Mouse (Mus musculus): ENCODE measurements around the gene 4931428F04Rik. TPM values are rescaled to one million over a fixed set of nuclear protein-coding genes. Genes with fewer than 3 reads are reported as not detected.
"Not testable (repeated sequence)": the region's sequence is repeated elsewhere in the genome, so short reads cannot be mapped to it uniquely, and the experiment has no call there.

Gene 4931428F04Rik
- polyA plus RNA-seq, 2 experiments from 2014 or later = 0.90 to 2.6 TPM

GRCm38 (mm10) chr8:105307670-105308069 lies 18.0 kb upstream of the 4931428F04Rik start:
- ATAC-seq = no peak

GRCm38 (mm10) chr8:105306146-105306691 lies 16.6 kb upstream of the 4931428F04Rik start:
- peak; percentile 20 for ATAC-seq

- ATAC-seq = peak; percentile 46
These were observed 15.8 kb upstream of the 4931428F04Rik start, which contains the start of gene Elmo3 for GRCm38 (mm10) chr8:105305211-105306145. Elmo3 (plus strand) TSS chr8:105305601.

DNA sequence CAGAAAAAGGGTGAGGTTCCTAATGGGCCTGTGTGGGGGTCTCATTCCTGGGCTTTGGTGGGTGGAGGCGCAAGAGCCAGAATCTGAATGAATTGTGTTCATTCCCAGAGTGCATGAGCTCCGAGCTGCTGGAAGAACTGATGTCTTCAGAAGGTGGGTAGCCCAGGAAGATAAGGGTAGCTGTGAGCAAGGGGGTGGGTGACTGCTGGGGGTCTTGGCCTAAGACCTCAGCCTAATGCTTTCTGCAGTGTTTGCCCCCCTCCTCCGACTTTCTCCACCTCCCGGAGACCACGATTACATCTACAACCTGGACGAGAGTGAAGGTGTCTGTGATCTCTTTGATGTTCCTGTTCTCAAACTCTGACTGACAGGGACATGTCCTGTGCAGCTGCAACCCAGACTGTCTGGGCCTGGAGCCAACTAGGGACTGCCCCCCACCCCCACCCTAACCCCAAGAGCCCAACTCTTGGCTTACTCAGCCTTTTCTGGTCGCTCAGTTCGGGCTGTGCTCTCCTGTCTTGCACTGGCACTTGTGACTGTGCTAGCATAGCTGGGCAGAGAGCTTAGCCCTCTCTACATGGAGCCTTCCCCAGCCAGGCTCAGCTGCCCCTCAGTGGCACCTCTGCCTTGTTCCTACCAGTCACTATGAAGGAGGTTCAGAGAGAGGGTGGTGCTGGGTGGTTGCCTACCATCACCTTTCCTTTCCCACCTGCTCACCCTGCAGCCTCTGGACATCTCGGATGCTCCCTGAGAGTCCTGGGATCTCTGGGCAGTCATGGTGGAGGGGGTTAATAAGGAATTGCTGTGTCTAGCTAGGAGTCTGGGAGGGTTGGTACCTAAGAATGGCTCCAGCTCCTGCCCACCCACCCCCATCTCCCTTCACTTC lies 14.9 kb upstream of the 4931428F04Rik start:
- ATAC-seq = peak; percentile 68

DNA sequence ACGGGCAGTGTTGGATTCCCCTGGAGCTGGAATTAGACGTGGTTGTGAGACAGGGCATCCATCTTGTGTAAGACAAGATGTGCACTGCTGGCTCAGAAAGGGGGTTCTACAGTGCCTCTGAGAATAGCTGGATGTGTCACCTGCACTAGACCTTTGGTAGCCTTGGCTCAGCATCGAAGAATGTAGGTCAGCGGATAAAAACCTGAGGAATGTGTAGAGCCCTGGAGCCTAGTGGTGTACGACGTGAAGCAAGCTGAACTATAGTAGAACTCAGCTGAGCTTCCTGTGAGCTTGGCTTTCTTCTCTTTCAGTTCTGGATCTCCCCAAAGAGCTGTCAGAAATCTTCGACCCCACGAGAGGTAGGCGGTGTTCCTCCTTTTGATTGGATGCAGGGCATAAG lies 14.2 kb upstream of the 4931428F04Rik start:
- no peak for ATAC-seq

DNA sequence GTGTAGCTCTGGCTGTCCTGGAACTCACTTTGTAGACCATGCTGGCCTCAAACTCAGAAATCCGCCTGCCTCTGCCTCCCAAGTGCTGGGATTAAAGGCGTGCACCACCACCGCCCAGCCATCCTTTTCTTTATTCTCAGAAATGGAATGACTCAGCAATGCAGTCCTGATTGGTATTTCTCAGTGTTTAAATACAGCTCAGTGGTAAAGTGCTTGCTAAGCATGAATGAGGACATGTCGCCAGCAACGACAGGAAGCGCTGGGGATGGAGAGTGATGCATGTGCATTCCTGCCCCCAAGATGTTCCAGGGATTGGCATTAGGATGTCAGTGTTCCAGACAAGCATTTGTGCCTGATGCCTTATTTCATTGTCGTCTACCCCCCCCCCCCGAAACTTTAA lies 13.7 kb upstream of the 4931428F04Rik start:
- ATAC-seq = no peak

DNA sequence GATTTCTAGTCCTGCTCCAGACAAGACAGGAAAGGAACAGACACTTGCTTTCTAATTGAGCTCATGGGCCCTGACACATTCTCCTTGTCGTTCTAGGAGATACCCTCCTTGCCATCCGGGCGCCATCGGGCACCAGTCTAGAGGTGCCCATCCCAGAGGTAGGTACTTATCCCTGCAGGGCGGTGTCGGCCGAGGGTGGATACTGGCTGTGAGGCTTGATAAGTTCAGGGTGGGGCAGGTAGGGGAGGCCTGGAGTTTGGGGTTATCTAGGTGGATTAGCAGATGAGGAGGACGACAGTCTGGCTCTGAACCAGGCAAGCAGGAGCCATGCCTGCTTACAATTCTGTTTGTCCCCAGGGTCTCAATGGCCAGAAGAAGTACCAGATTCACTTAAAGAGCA lies 10.3 kb upstream of the 4931428F04Rik start:
- ATAC-seq = no peak

DNA sequence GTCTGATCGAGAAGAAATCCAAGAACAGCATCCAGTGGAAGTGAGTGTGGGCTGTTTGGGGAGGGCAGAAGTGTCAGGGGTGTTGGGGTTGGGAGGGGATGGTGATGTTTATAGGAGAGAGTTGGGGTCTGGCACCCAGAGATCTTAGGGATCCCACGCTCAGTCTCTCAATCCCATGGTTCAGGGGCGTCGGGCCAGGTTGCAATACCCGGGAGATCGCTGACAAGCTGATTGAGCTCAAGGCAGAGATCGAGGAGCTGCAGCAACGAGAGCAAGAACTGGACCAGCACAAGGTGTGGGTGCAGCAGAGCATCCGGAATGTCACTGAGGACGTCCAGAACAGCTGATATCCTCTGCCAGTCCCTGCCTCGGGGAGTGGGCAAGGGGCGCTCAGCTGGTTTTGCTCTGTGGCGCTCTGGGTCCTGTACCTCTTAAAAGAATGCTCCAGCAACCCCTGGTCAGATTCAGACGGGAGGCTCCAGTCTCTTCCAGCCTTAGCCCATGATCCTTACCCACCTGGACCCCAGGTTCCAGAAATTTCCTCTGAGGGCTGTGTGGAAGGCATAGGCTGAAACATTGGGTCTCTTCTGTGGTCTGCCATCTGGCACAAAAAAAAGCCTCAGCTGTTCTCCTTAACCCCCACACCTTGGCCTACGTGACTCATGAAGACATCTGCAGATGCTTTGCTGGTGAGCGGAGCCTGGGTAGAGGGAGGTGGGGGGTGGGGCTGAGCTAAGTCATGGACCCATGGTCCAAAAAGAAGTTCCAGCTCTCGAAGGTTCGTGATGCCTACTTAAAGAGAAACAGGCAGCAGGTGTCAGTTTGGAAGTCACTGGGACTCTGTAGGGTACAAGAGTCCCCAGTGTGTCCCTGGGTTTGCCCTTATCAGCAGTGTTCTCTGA lies 8.9 kb upstream of the 4931428F04Rik start:
- no peak for ATAC-seq

DNA sequence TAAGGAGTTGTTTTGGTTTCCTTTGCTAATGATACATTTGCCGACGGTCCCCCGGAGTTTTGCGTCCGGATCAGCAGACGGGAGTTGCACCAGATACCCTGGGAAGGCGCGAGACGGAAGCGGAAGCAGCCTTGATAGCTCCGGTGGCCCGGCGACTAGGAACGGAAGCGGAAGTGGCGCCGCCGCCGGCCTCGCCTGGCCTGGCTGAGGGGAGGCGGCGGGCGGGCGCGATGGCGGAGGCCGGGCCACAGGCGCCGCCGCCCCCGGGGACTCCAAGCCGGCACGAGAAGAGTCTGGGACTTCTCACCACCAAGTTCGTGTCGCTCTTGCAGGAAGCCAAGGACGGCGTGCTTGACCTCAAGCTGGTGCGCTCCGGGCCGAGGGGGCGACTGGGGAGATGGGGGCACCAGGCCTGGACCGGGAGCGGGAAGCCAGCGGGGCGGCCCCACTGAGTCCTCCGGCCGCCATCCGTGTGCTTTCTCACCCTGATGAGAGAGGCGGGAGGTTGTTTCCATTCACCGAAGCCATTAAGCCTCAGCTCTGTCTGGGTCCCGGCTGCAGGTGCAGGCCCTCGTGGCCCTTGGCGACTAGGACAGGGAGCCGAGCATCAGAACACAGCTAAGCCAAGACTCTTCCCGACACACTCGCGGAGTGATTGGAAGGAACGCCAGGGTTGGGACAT lies 8.0 kb upstream of the 4931428F04Rik start, which contains the start of gene E2f4:
E2f4 (plus strand) TSS at position 153 of the 682 bp plus-strand sequence.
- ATAC-seq = peak; percentile 98

DNA sequence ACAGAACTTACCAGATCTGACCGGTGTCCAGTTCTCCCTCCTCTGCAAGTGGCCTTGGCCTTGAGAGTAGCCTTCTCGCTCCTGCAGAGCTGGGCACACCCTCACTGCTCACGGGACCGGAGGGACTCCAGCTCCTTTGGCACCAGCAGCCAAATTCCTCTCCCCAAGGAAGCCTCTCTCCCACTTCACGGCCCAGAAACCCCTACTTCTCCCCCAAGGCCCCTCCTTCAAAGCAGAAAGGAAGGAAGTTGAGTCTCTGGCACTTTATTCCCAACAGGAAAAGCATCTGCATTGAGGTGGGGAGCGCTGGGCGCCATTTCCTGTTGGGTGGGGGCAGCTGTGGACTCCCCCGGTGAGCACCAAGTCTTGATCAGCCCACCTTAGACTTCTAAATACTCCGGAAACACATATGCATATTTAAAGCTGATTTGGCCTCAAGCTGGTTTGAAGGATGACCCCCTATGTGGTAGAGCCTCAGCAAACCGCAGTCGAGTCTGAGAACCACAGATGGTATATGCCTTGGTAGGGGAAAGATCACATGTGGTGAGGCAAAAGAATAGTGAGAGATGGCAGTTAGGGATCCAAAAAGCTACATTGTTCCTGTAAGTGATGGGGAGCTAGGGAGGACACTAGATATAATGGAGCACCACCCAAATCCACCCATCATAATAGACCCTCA lies 6.4 kb upstream of the 4931428F04Rik start, which contains the start of gene Exoc3l:
Exoc3l (minus strand) TSS at position 207 of the 679 bp plus-strand sequence.
- no peak for ATAC-seq

GRCm38 (mm10) chr8:105295256-105295655 lies 5.6 kb upstream of the 4931428F04Rik start:
- no peak for ATAC-seq

DNA sequence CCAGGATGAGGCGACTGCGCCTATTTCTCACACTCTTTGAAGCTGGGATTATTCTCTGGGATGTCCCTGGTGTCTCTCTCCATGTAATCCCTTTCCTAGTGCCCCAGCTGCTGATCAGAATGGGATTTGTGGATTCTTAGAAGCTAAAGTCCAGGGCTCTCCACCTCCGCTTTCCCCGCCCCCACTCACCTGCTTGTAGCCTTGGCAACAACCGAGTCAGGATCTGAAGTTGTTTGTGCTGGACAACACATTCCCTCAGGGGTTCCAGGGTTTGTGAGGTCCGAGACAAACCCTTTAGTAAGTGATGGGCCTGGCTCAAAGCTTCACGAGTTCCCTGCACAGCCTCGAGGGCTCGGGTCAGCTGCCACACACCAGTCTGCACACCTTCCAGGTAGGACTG lies 5.1 kb upstream of the 4931428F04Rik start:
- ATAC-seq = no peak

GRCm38 (mm10) chr8:105293405-105293804 lies 3.7 kb upstream of the 4931428F04Rik start:
- ATAC-seq = no peak

DNA sequence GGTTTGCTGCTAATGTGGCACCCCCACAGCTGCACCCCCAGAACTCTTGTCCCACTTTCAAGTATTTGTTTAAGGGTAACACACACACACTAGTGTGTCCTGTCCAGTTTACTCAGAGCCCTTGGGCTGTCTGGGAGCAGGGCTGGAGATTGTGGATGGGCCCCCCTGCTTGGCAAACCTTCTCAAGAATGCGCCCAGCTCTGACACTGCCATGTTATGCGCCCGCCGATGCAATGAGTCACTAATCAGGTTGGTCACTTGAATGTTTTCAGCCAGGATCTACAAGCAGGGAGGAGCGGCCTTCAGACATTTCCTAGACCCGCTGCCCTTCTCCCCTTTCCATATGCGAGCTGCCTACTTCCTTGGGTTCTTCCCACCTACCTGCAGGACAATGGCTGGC lies 2.8 kb upstream of the 4931428F04Rik start:
- ATAC-seq = no peak

GRCm38 (mm10) chr8:105291802-105292201 lies 2.1 kb upstream of the 4931428F04Rik start:
- ATAC-seq = not testable (repeated sequence)

- ATAC-seq = not testable (repeated sequence)
These were observed 1.7 kb upstream of the 4931428F04Rik start for GRCm38 (mm10) chr8:105291364-105291763.

- peak; percentile 29 for ATAC-seq
These were observed 1.1 kb upstream of the 4931428F04Rik start for GRCm38 (mm10) chr8:105290554-105291314.

DNA sequence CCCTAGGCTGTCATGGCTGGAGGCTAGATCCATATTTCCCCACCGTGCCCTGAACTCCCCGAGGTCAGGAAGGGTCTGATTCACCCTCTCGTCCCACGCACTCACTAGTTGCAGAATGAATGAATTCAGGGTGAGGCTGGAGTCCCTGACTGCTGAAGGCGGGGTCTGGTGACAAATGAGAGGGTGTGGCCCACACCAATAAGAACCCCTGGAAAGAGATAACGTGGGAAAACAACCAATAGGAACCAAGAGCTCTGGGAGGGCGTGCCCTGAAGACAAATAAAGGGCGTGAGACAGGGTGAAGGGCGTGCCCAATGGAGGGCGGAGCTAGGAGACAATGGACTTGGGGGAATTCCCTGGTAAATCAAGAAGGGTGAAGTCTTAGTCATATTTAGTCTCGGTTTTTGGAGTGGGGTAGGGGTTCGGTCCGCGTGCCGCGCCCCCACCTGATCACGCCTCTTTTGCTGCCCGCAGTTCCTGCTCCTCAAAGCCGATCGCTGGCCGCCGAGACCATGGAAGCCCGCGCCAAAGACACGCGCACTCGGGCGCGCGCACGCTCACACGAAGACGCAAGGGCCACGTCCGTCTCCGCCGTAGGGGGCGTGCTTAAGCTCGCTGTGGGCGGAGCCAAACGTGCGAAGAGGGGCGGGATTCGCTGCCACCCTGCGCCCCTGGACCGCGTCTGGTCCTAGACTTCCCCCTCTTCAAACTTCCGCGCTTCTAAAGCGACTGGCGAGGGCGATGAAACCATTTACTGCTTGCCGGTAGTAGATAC lies 519 bp downstream of the 4931428F04Rik start:
- ATAC-seq = peak; percentile 89

DNA sequence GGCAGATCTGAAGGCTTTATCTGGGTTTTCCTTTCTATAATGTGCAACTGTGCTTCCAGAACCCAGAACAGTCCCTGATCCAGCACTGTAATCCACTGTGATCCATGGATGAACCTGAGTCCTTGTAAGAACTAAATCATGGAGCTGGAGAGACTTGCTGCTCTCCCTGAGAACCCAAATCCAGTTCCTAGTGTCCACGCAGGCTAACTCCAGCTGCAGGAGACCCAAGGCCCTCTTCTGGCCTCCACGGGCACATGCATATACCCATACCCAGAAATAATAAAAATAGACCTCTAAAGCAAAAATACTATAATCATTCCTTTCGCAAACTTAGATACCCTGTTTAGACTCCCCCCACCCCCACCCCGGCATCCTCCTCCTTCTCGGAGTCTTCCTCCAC lies 1.4 kb downstream of the 4931428F04Rik start:
- ATAC-seq = no peak

Measured in CD4-positive, CD25-positive, alpha-beta regulatory T cell, adult 4 months (primary cell).